Mouse (Mus musculus) neural tube, embryonic 14.5 days (tissue): ENCODE measurements around the gene Dap3. TPM values are rescaled to one million over a fixed set of nuclear protein-coding genes. Genes with fewer than 3 reads are reported as not detected.
"Not testable (repeated sequence)": the region's sequence is repeated elsewhere in the genome, so short reads cannot be mapped to it uniquely, and the experiment has no call there.

ENCODE experiments used
- ATAC-seq: fragments of 200-750 bp; cut with Nextera tagmentation; 2 replicates; pipeline ENCODE4 v1.8.0; 2017; ENCODE audit warnings: low read depth, mild to moderate bottlenecking, moderate TSS enrichment, moderate library complexity
- H3K27ac ChIP-seq: fragments of 300-500 bp; sonication (generic); 2 replicates; pipeline ENCODE4 v1.5.1; 2014; ENCODE audit warnings: low read depth, mild to moderate bottlenecking, control low read depth, low read length, moderate library complexity, mixed read lengths
- H3K27me3 ChIP-seq: fragments of 300-500 bp; sonication (generic); 2 replicates; pipeline ENCODE4 v1.6.1; 2014; ENCODE audit warnings: low read length; ENCODE audit not compliant: control insufficient read depth, insufficient read depth
- H3K36me3 ChIP-seq: fragments of 300-500 bp; sonication (generic); 2 replicates; pipeline ENCODE4 v1.6.1; 2014; ENCODE audit warnings: low read length, mixed read lengths; ENCODE audit not compliant: control insufficient read depth, insufficient read depth
- H3K4me1 ChIP-seq: fragments of 300-500 bp; sonication (generic); 2 replicates; pipeline ENCODE4 v1.6.1; 2014; ENCODE audit warnings: low read length; ENCODE audit not compliant: control insufficient read depth, insufficient read depth
- H3K4me2 ChIP-seq: fragments of 300-500 bp; sonication (generic); 2 replicates; pipeline ENCODE4 v1.6.1; 2014; ENCODE audit warnings: mild to moderate bottlenecking, low read depth, low read length, control low read depth
- H3K4me3 ChIP-seq: fragments of 300-500 bp; sonication (generic); 2 replicates; pipeline ENCODE4 v1.5.1; 2014; ENCODE audit warnings: low read depth, low read length, control low read depth, mixed read lengths
- H3K9ac ChIP-seq: fragments of 300-500 bp; sonication (generic); replicated peaks from 2 replicates; pipeline ENCODE4 v1.6.1; 2014; ENCODE audit warnings: low read depth, mild to moderate bottlenecking, control low read depth, low read length, mixed read lengths
- H3K9me3 ChIP-seq: fragments of 300-500 bp; sonication (generic); 2 replicates; pipeline ENCODE4 v1.6.1; 2016; ENCODE audit warnings: low read length; ENCODE audit not compliant: control insufficient read depth
- WGBS: fragments of 180-500 bp; shearing (Covaris S2); extraction: QIAGEN DNeasy Blood & Tissue Kit; methylation state at CpG from one replicate; pipeline ENCODE4 v1.1.7; 2014; 5-methylcytosine and 5-hydroxymethylcytosine counted together
- polyA plus RNA-seq: library from polyadenylated mRNA; unstranded; fragments of >200 nt; fragmentation: Nextera tagmentation; extraction: Ambion mirVana; gene quantifications from 2 replicates; pipeline ENCODE4 v1.2.1, GENCODE M21; 2014

Gene Dap3
- polyA plus RNA-seq, 1 experiment from 2014 or later = 142 TPM

- Histone ChIP-seq H3K9ac (no peak overlapping the region), H3K4me1 (peaks cover 6% of the 10 kb centered on the region), H3K27me3 (no peaks in the 10 kb centered on the region), H3K4me3 (no peak overlapping the region), H3K27ac (no peak overlapping the region), H3K9me3 (no peaks in the 10 kb centered on the region), H3K4me2 (no peak overlapping the region), H3K36me3 (peaks cover 27% of the 10 kb centered on the region)
- WGBS = 80% methylated on average over 13 of the region's 13 CpGs
- no peak for ATAC-seq
Observed at GRCm38 (mm10) chr3:88918981-88919380, 32.0 kb downstream of the Dap3 start.

GRCm38 (mm10) chr3:88914384-88914810 is 36.6 kb downstream of the Dap3 start:
- Histone ChIP-seq H3K27me3 (no peaks in the 10 kb centered on the region), H3K4me3 (peak overlapping the region; percentile 78), H3K9ac (peak overlapping the region; percentile 80), H3K27ac (peak overlapping the region; percentile 85), H3K36me3 (peaks cover 17% of the 10 kb centered on the region), H3K4me1 (peaks cover 14% of the 10 kb centered on the region), H3K4me2 (peak overlapping the region; percentile 75), H3K9me3 (no peaks in the 10 kb centered on the region)
- ATAC-seq = 0 out of 2 replicates have a peak, but pooled peaks have one; percentile 9
- 33% methylated on average over 8 of the region's 8 CpGs for WGBS

GRCm38 (mm10) chr3:88913511-88914383 is 37.2 kb downstream of the Dap3 start, which contains the start of gene Msto1:
Gene Msto1 (minus strand): TSS chr3:88913999.
- Histone ChIP-seq H3K27ac (peak within 1 kb of the TSS; percentile 85), H3K27me3 (no peaks in the 10 kb centered on the region), H3K4me3 (peak within 1 kb of the TSS; percentile 78), H3K4me1 (peaks cover 14% of the 10 kb centered on the region), H3K9ac (peak within 1 kb of the TSS; percentile 80), H3K4me2 (peak within 1 kb of the TSS; percentile 75), H3K36me3 (peaks cover 21% of the 10 kb centered on the region), H3K9me3 (no peaks in the 10 kb centered on the region)
- peak; percentile 98 for ATAC-seq
- whole genome bisulfite sequencing = under 1% methylated on average over 62 of the region's 62 CpGs

- no peaks in the 10 kb centered on the region for H3K9me3 ChIP-seq
- peak overlapping the region; percentile 78; the same call in 1 of the 2 replicates for H3K4me3 ChIP-seq
- H3K4me2 ChIP-seq = peak overlapping the region; percentile 75; the same call in 1 of the 2 replicates
- H3K27me3 ChIP-seq = no peaks in the 10 kb centered on the region
- WGBS = 95% methylated on average over 7 of the region's 7 CpGs
- H3K27ac ChIP-seq = no peak overlapping the region
- ATAC-seq = no peak
- H3K36me3 ChIP-seq = peaks cover 32% of the 10 kb centered on the region
- H3K4me1 ChIP-seq = peaks cover 14% of the 10 kb centered on the region
- no peak overlapping the region for H3K9ac ChIP-seq
Observed at GRCm38 (mm10) chr3:88912585-88912984, 38.4 kb downstream of the Dap3 start.

- Histone ChIP-seq H3K4me2 (no peak overlapping the region), H3K9ac (no peak overlapping the region), H3K27me3 (no peaks in the 10 kb centered on the region), H3K4me3 (no peak overlapping the region), H3K9me3 (no peaks in the 10 kb centered on the region), H3K4me1 (no peaks in the 10 kb centered on the region), H3K36me3 (peaks cover 86% of the 10 kb centered on the region), H3K27ac (no peak overlapping the region)
- 90% methylated on average over 6 of the region's 6 CpGs for WGBS
- no peak for ATAC-seq
Observed at GRCm38 (mm10) chr3:88906393-88907159, 44.4 kb downstream of the Dap3 start.

- H3K9me3 ChIP-seq = no peaks in the 10 kb centered on the region
- no peaks in the 10 kb centered on the region for H3K27me3 ChIP-seq
- WGBS = 94% methylated on average over 2 of the region's 2 CpGs
Observed at GRCm38 (mm10) chr3:88905741-88906140, 45.2 kb downstream of the Dap3 start.

GRCm38 (mm10) chr3:88905209-88905608 is 45.8 kb downstream of the Dap3 start:
- H3K36me3 ChIP-seq = peaks cover 83% of the 10 kb centered on the region
- no peak overlapping the region for H3K4me2 ChIP-seq
- H3K9me3 ChIP-seq = no peaks in the 10 kb centered on the region
- 91% methylated on average over 6 of the region's 6 CpGs for WGBS
- H3K4me1 ChIP-seq = no peaks in the 10 kb centered on the region
- no peak overlapping the region for H3K9ac ChIP-seq
- no peak overlapping the region for H3K27ac ChIP-seq
- no peak overlapping the region for H3K4me3 ChIP-seq
- ATAC-seq = no peak
- H3K27me3 ChIP-seq = no peaks in the 10 kb centered on the region

More at GRCm38 (mm10) chr3:88905741-88906140, 45.2 kb downstream of the Dap3 start:
- Histone ChIP-seq H3K27ac (no peak overlapping the region), H3K9ac (no peak overlapping the region), H3K4me2 (no peak overlapping the region), H3K4me1 (no peaks in the 10 kb centered on the region), H3K36me3 (peaks cover 88% of the 10 kb centered on the region), H3K4me3 (no peak overlapping the region)
- ATAC-seq = no peak

- Histone ChIP-seq H3K9ac (no peak overlapping the region), H3K9me3 (no peaks in the 10 kb centered on the region), H3K4me1 (no peaks in the 10 kb centered on the region), H3K27ac (no peak overlapping the region), H3K4me3 (no peak overlapping the region), H3K4me2 (no peak overlapping the region), H3K27me3 (no peaks in the 10 kb centered on the region), H3K36me3 (peaks cover 79% of the 10 kb centered on the region)
- WGBS = 92% methylated on average over 3 of the region's 3 CpGs
- ATAC-seq = no peak
Observed at GRCm38 (mm10) chr3:88904803-88905202, 46.2 kb downstream of the Dap3 start.

GRCm38 (mm10) chr3:88893011-88893410 is 58.0 kb downstream of the Dap3 start:
- WGBS = 94% methylated on average over 7 of the region's 7 CpGs
- not testable (repeated sequence) for H3K27ac ChIP-seq, H3K4me2 ChIP-seq, H3K9me3 ChIP-seq, H3K9ac ChIP-seq, H3K4me1 ChIP-seq, H3K27me3 ChIP-seq, ATAC-seq, H3K4me3 ChIP-seq, H3K36me3 ChIP-seq
